16 mouse cellular contexts compared by ENCODE assay signal in the genomic region with DNA sequence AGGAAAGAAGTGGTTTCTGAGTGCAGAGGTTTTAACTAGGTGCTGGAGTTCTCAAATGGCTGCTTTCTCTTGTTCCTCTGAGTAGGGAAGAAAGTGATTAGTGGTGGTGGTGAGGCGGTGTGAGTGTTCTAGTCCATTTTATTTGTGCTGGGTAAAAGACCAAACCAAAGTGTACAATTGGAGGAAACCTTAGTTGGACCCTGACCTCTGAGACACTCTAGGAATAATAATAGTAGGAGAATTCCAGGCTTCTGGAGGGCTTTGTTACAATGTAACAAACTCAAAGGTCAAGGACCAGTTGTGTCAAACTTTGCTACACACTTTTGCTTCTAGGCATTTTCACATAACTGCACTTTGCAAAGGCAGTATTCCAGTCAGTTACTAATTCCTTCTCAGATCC.
"Had no signal": no experiment of that assay in that cellular context is flagged by ENCODE, and none has a peak within 500 bp of the region (broad histone marks: within the 10 kb centered on the region; RNA-seq: fewer than 3 reads in every experiment).

No protein-coding gene starts in this region.

- H3K9ac ChIP-seq: hindbrain, embryonic 13.5 days; limb, embryonic 12.5 days; liver, embryonic 13.5 days; liver, postnatal 0 days; lung, embryonic 15.5 days; midbrain, embryonic 15.5 days; neural tube, embryonic 13.5 days had no signal

- ATAC-seq: liver, postnatal 0 days; midbrain, embryonic 15.5 days had no signal

- H3K27ac ChIP-seq: hindbrain, embryonic 13.5 days; layer of hippocampus, adult 2 months; limb, embryonic 12.5 days; liver, embryonic 13.5 days; lung, embryonic 15.5 days; macrophage; midbrain, embryonic 15.5 days; neural tube, embryonic 13.5 days had no signal

- H3K36me3 ChIP-seq: hindbrain, embryonic 13.5 days; limb, embryonic 12.5 days; liver, embryonic 13.5 days; lung, embryonic 15.5 days; midbrain, embryonic 15.5 days; neural tube, embryonic 13.5 days had no signal

- H3K9me3 ChIP-seq: hindbrain, embryonic 13.5 days; limb, embryonic 12.5 days; liver, embryonic 13.5 days; lung, embryonic 15.5 days; megakaryocyte, embryonic 14.5 days; midbrain, embryonic 15.5 days; neural tube, embryonic 13.5 days had no signal

- DNase-seq: liver; liver, embryonic 13.5 days; liver, postnatal 0 days; lung, postnatal 14 days; retina, postnatal 1 day; thymus, adult 18-20 months; thymus, postnatal 25 days had no signal

- H3K4me3 ChIP-seq: hindbrain, embryonic 13.5 days; layer of hippocampus, adult 2 months; limb, embryonic 12.5 days; liver, embryonic 13.5 days; lung, embryonic 15.5 days; megakaryocyte, embryonic 14.5 days; midbrain, embryonic 15.5 days; neural tube, embryonic 13.5 days had no signal

- H3K4me1 ChIP-seq: hindbrain, embryonic 13.5 days; liver, embryonic 13.5 days; lung, embryonic 15.5 days; megakaryocyte, embryonic 14.5 days; midbrain, embryonic 15.5 days had no signal

- H3K4me2 ChIP-seq: hindbrain, embryonic 13.5 days; limb, embryonic 12.5 days; liver, embryonic 13.5 days; lung, embryonic 15.5 days; midbrain, embryonic 11.5 days; midbrain, embryonic 15.5 days; neural tube, embryonic 13.5 days had no signal

- H3K27me3 ChIP-seq: hindbrain, embryonic 13.5 days; limb, embryonic 12.5 days; liver, embryonic 13.5 days; lung, embryonic 15.5 days; midbrain, embryonic 15.5 days; neural tube, embryonic 13.5 days had no signal
